Mouse (Mus musculus) left cerebral cortex, adult 2 months (tissue): ENCODE measurements around the gene Tmem242. TPM values are rescaled to one million over a fixed set of nuclear protein-coding genes. Genes with fewer than 3 reads are reported as not detected.
"Not testable (repeated sequence)": the region's sequence is repeated elsewhere in the genome, so short reads cannot be mapped to it uniquely, and the experiment has no call there.

Experiments used
- DNase-seq, 2 experiments: peaks; one replicate each; pipeline ENCODE4 v3.0.0; 2021 to 2022; ENCODE audit warnings: low spot score in 2 of 2, mixed read lengths in 1 of 2; ENCODE audit errors: extremely low spot score in 1 of 2
- H3K27ac ChIP-seq: fragments of 200-600 bp; 2 replicates; pipeline ENCODE4 v1.8.1; 2022
- H3K4me3 ChIP-seq: fragments of 200-600 bp; 2 replicates; pipeline ENCODE4 v1.8.1; 2022
- CTCF ChIP-seq: fragments of 200-600 bp; IDR thresholded peaks from 2 replicates; pipeline ENCODE4 v1.8.1; 2022; ENCODE audit warnings: antibody characterized with exemption, mild to moderate bottlenecking, moderate library complexity
- intact Hi-C: fragments of 180-260 bp; cut with DNase I; formaldehyde crosslinking; loops from one replicate; pipeline ENCODE4 v1.15.1; 2025
- total RNA-seq, 2 experiments: library from RNA; stranded (reverse); gene quantifications; 2 replicates each; pipeline ENCODE4 v1.2.3; 2021

Tmem242 gene
- total RNA-seq, 2 experiments from 2014 or later: 80.8 to 84.0 TPM

DNA sequence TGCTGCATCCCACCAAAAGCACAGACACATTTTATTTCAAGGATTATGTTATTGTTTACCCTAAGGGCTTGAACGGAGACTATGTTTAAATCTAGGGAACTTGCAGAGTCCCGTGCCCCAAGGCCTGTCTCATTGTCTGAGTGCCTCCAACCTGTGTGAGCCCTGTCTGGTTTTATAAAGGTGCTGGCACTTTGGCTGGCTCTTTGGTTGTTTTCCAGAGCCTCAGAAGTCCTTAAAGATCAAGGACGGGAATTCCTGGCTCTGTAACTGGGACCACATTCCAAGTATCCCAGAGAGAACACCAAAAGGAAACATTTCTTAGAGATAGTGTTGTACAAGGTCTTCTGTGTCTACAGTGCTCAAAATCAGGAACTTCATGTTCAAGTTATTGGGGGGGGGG, 3.2 kb upstream of the Tmem242 start:
- intact Hi-C loops: loop anchor here (5.0 kb wide), 2 partner anchors 89 to 289 kb away; no protein-coding TSS in a partner anchor

DNA sequence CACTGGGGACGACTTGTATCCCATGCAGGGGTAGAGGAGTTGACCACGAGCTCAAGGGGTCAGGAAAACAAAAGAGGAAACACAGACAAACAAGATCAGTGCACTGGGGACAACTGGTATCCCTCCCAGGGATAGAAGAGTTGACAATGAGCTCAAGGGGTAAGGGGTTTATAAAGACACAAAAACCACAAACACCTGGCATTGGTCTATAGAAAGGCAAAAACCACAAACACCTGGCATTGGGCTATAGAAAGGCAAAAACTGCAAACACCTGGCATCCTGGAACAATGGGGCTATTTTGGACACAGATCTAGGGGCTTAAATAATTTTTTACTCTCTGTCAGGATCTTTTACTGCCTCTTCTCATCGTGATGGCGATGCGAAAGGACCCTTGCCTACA, 2.3 kb upstream of the Tmem242 start:
- not testable (repeated sequence) for H3K4me3 ChIP-seq, DNase-seq, H3K27ac ChIP-seq
- intact Hi-C loops: loop anchor here (5.0 kb wide), 2 partner anchors 90 to 290 kb away; no protein-coding TSS in a partner anchor

More for the DNA sequence above, 3.2 kb upstream of the Tmem242 start:
- Histone ChIP-seq H3K27ac (no peak overlapping the region), H3K4me3 (no peak overlapping the region)
- TF ChIP-seq CTCF: no peak
- no peak for DNase-seq

DNA sequence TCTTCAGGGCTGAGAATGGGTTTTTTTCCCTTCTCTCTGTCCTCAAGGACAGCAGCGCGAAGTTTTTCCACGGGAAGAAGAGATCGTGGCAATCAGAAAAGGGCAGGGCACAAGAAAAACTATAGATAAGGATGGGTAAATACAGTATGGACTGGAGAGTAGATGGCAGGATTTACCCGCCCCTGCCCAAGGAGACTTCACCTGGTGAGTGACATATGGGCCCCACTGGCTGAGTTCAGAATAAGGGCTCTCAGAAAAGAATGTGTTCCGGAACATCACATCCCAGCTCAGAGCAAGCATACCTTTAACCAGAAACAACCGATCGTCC, 264 bp downstream of the Tmem242 start:
- H3K4me3 ChIP-seq: peak overlapping the region; percentile 60
- no peak for TF ChIP-seq CTCF
- H3K27ac ChIP-seq: peak overlapping the region; percentile 91
- DNase-seq: no peak
- intact Hi-C loops: loop anchor here (1.0 to 10.0 kb wide), 7 partner anchors 53 to 483 kb away; partner anchors contain the start of gene Zdhhc14

DNA sequence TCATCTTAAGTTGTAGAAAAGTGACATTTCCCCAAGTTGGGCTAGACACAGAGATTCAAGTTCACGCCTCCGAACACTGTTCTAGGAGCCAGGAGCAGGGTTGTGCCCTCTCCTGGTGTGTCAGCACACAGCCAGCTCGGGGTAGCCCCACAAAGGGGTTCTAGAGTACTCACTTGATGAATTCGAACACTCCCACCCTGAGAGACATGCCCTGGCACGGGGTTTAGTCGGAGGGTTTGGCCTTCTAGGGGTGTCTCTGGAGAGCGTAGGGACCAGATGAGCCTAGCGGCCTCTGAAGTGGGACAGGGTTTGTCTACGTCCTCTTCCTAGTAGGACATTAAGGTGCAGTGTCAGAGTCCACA, 10.3 kb downstream of the Tmem242 start:
- TF ChIP-seq CTCF: no peak
- no peak overlapping the region for H3K27ac ChIP-seq
- intact Hi-C loops: loop anchor here (1.0 to 10.0 kb wide), 2 partner anchors 324 to 465 kb away; no protein-coding TSS in a partner anchor
- no peak for DNase-seq
- H3K4me3 ChIP-seq: no peak overlapping the region

DNA sequence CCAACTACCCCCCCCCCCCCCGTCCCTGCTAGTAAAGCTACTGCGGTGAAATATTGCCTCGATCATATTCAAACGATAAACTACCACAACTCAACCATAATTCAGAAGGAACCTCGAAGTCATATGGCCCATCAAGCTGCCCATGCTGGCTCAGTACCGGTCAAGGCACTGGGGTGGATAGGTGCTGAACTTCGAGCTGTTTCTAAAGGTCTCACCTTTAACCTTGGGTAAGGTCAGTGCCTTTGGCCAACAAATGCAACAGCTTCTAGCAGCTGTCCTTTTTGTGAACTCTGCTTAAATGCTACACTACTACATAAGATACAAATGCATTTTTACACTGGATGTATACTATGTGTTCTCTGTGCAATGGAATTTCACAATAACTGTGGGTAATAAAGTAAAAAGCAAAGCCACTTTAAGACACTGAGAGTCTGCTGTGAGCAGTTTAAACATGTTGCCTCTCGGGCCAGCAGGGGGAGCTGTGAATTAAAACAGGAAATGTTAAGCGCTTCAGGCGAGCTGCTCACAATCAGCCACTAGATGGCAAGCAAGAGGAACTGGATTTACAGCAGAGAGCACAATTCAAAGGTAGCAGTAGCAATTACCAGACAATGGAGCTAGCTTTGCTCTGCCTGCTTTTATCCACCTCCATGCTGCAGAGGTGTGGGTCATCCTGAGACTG, 10.8 kb downstream of the Tmem242 start:
- no peak overlapping the region for H3K4me3 ChIP-seq
- DNase-seq: peak; percentile 88 to 93
- H3K27ac ChIP-seq: no peak overlapping the region
- intact Hi-C loops: loop anchor here (1.0 kb wide), 1 partner anchor 324 kb away; no protein-coding TSS in a partner anchor
- TF ChIP-seq CTCF: no peak; the same call in none of the 2 replicates

DNA sequence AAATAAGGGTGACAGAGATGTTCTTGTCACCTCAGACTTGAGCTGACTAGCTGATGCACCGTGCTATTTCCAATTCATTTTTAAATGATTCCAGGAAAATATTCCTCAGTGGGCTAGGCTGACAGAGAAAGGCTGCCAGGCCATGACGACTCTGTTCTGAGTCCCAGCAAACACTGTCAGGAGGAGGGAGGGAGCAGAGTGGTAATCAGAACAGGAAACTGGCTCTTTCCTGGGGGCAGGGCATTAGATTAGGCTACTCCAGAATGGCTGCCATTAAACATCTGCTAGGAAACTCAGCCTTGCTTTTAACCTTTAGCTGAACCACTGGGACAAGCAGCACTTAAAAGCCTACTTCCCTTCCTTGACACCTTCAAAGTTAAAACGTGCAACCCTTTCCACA, 14.9 kb downstream of the Tmem242 start:
- Histone ChIP-seq H3K27ac (no peak overlapping the region), H3K4me3 (no peak overlapping the region)
- no peak for DNase-seq
- no peak for TF ChIP-seq CTCF
- intact Hi-C loops: no loop called here

DNA sequence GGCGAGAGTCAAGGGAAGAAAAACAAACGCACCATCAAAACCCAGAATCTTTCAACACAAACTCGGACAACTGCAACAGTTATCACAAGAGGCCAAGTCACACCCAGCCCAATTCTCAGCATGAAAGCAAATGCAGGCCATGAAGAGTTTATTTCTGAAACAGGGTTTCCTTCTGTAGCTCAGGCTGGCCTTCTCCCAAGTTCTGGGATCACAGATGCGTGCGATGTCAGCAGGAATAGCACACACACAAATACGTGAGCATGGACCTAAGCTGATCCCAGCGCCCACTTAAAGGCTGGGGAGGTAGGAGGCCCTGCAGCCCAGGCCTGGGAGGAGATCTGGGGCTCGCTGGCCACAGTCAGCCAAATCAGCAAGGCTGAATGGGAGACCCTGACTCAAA, 15.9 kb downstream of the Tmem242 start:
- TF ChIP-seq CTCF: no peak

DNA sequence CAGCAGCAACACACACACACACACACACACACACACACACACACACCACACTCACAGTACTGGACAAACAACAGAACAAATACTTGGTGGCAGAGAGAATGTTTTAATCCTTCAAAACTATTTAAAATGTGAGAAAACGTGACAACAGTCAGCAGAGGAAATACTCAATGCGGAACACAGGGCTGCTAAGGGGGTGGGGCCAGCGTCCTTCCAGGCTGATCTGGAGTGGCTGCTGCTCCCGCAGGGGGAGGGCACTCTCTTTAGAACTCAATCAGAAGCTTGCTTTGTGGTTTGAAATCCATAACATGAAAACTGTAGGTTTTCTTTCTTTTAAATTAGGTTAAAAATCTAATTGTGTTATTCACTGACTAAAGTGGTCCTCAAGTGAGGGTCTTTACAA, 18.2 kb downstream of the Tmem242 start:
- no peak for DNase-seq
- no peak for TF ChIP-seq CTCF
- no peak overlapping the region for H3K27ac ChIP-seq
- intact Hi-C loops: no loop called here
- no peak overlapping the region for H3K4me3 ChIP-seq

More for the DNA sequence above, 15.9 kb downstream of the Tmem242 start:
- peak in 1 of 2 experiments; percentile 10 for DNase-seq
- Histone ChIP-seq H3K27ac (no peak overlapping the region), H3K4me3 (no peak overlapping the region)
- intact Hi-C loops: no loop called here

DNA sequence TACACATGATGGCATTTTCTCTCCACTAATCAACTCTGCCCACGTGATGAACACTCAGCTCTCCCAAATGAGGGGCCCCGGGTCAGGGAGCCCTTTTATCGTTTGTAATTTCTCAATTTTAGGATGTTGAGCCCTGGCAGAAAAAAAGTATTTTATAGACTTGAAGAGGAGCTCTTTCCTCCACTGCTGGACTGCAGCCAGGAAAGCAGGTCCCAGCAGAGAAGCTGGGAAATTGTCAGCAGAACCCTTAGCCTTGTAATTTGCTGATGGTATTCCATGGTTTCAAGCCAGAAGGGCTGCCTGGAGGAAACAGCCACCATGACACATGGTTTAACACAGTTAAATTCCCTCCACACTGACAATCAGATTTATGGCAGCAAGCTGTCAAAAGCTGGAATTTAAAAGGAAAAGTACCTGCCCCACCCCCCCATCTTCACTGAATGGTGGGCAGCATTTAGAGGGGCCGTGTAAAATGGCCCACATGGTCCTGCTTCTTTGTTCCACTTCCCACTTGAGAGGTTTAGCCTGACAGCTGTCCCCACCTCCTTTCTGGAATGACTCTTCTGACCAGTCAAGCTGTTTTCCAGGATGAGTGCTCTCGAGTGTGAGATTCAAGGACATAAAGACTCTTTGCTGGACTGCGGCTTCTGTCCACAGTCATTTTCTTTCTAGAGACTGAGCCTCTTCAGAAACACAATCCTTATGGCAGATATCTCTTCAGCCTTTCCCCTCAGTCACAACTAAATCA, 20.1 kb downstream of the Tmem242 start:
- DNase-seq: no peak
- intact Hi-C loops: no loop called here
- no peak overlapping the region for H3K27ac ChIP-seq

DNA sequence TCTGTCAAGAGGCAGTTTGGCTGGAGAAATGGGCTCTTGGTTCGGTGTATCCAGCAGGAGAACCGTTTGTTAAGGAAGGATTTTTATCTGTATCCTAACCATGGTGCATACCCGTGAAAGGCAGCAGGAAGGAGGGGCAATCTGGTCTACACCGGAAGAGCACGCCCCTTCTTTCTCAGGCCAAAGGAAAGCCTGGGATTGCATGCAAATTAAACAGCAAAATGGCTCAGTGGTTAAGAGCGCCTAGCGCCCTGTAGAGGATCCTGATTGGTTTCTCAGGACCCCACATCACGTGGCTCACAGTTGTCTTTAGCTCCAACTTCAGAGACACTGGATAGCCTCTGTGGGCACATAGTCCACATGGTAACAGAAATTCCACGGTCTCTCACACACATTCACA, 21.0 kb downstream of the Tmem242 start:
- no peak for DNase-seq
- no peak for TF ChIP-seq CTCF
- intact Hi-C loops: no loop called here
- no peak overlapping the region for H3K27ac ChIP-seq
- H3K4me3 ChIP-seq: no peak overlapping the region

More for the DNA sequence above, 20.1 kb downstream of the Tmem242 start:
- H3K4me3 ChIP-seq: no peak overlapping the region
- no peak for TF ChIP-seq CTCF

DNA sequence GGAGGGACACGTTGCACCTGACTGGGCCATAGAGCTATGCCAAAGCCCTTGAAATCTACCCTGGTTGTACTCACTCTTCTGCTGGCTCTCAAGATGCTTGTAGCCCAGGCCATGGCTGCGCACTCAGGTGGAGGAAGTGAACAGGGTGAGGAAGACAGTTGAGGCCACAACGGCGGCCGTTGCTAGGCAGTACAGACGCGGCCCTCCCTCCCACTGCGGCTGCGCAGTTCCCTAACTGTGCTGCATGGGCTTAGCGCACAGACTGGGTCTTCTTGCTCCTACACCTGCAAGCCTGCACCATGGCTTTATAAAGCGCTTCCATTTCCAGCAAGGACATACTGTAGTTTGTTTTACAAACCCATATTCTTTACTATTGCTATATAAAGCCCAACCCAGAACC, 21.5 kb downstream of the Tmem242 start, which contains the start of gene Ldhal6b:
Gene Ldhal6b (minus strand): TSS at position 223 of the 400 bp plus-strand sequence.
- no peak for DNase-seq
- no peak for TF ChIP-seq CTCF
- H3K27ac ChIP-seq: no peak within 1 kb of the TSS
- no peak within 1 kb of the TSS for H3K4me3 ChIP-seq
- intact Hi-C loops: no loop called here

DNA sequence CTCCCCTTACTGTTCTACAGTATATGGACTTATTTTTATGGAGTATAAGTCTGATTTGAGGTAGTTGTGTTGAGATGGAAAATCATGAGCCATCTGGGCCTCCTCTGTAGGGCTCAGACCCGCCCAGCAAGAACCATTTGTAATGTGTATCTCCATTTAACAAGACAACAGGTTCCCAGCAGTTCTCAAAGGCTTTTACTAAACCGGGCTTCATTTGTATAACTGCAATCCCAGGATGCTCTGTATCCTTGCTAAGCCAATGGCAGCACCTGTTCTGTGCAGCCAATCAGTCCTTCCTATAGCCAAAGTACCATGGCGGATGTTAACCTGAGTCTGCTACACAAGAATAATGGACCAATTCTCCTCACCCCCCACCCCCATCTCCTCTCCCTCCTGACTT, 23.5 kb downstream of the Tmem242 start:
- intact Hi-C loops: no loop called here
- H3K27ac ChIP-seq: no peak overlapping the region
- no peak for TF ChIP-seq CTCF
- no peak overlapping the region for H3K4me3 ChIP-seq
- no peak for DNase-seq
